Mouse (Mus musculus) ES-E14 (cell line): ENCODE measurements around the gene A730015C16Rik.
A peak's percentile ranks its signal among the peaks of the same experiment; 100 is the strongest.

Source experiments
- CHD2 ChIP-seq: IDR thresholded peaks from 2 replicates; pipeline ENCODE4 v1.6.1; 2014; ENCODE audit warnings: mild to moderate bottlenecking, low read depth, low read length, inconsistent platforms
- HCFC1 ChIP-seq: IDR thresholded peaks from 2 replicates; pipeline ENCODE4 v1.6.1; 2012; ENCODE audit warnings: low read length, inconsistent platforms, borderline replicate concordance; ENCODE audit not compliant: insufficient read depth
- MAFK ChIP-seq: IDR thresholded peaks from 2 replicates; pipeline ENCODE4 v1.6.1; 2014; ENCODE audit warnings: mild to moderate bottlenecking, low read depth, low read length, inconsistent platforms; ENCODE audit not compliant: insufficient read depth
- ZC3H11A ChIP-seq: IDR thresholded peaks from 2 replicates; pipeline ENCODE4 v1.6.1; 2012; ENCODE audit warnings: low read depth, mild to moderate bottlenecking, inconsistent platforms, low read length, borderline replicate concordance
- ZNF384 ChIP-seq: IDR thresholded peaks from 2 replicates; pipeline ENCODE4 v1.6.1; 2012; ENCODE audit warnings: low read depth, low read length, inconsistent platforms

- TF ChIP-seq HCFC1 (no peak), MAFK (0 out of 2 replicates have a peak, but pooled peaks have one; percentile 40), CHD2 (no peak; the same call in 1 of the 2 replicates), ZC3H11A (no peak), ZNF384 (peak; percentile 99)
Measured at GRCm38 (mm10) chr4:108834115-108834970, 14.1 kb downstream of the A730015C16Rik start, which contains the start of gene Txndc12.
